In genomic region chr15:101227971-101228370, GRCm38 (mm10) we compare ENCODE assay signal across 8 mouse cellular contexts. TPM values are rescaled to one million over a fixed set of nuclear protein-coding genes. Genes with fewer than 3 reads are reported as not detected.
A peak's percentile ranks its signal among the peaks of the same experiment; 100 is the strongest.
DNase-seq lines count a peak whose midpoint lies in the region; ATAC-seq and TF ChIP-seq lines count a peak whose summit lies in the region.

No protein-coding gene starts in this region.

- 72% methylated on average over 7 of the region's 7 CpGs for WGBS in kidney, adult 2 months
- WGBS in lung, embryonic 14.5 days, result 18% methylated on average over 7 of the region's 7 CpGs

- peak overlapping the region; percentile 44 for H3K4me2 ChIP-seq in lung, embryonic 14.5 days

- no peak for TF ChIP-seq CTCF in kidney, adult 2 months (conservative IDR thresholded peaks at IDR 0.05; ENCODE audit: insufficient read depth, insufficient read length, low read depth, low read length)
- TF ChIP-seq CTCF in lung, embryonic 14.5 days (IDR thresholded peaks at IDR 0.05; ENCODE audit: low read depth), result no peak

- DNase-seq in thymus, postnatal 0 days (ENCODE audit: low spot score), result peak; percentile 37
- DNase-seq in thymus, adult 18-20 months, result no peak
- DNase-seq in gastrocnemius, postnatal 25 days, result peak; percentile 86
- DNase-seq in kidney, adult 2 months, result peak; percentile 89
- DNase-seq in lung, embryonic 14.5 days, result peak; percentile 96
- no peak for DNase-seq in retina, postnatal 1 day
- no peak for DNase-seq in left cerebral cortex, adult 11 months (ENCODE audit: low spot score)
- DNase-seq in layer of hippocampus, adult 9-10 months (ENCODE audit: low spot score), result no peak

- H3K36me3 ChIP-seq in kidney, adult 2 months (ENCODE audit: control insufficient read depth, insufficient read depth, low read length), result no peaks in the 10 kb centered on the region
- peaks cover 51% of the 10 kb centered on the region for H3K36me3 ChIP-seq in lung, embryonic 14.5 days (ENCODE audit: insufficient read depth)

- H3K4me3 ChIP-seq in kidney, adult 2 months (ENCODE audit: insufficient read depth, low read depth, low read length), result no peak overlapping the region
- peak overlapping the region; percentile 11; the same call in 1 of the 2 replicates for H3K4me3 ChIP-seq in lung, embryonic 14.5 days (ENCODE audit: low read depth, low read length)

- no peak for TF ChIP-seq POLR2A in kidney, adult 2 months (IDR thresholded peaks at IDR 0.05; ENCODE audit: low read depth, low read length)

- H3K9ac ChIP-seq in lung, embryonic 14.5 days, result peak overlapping the region; percentile 30; the same call in 1 of the 2 replicates

- H3K27me3 ChIP-seq in kidney, adult 2 months (replicated peaks; ENCODE audit: control insufficient read depth, insufficient read depth, low read length), result no peaks in the 10 kb centered on the region
- 0 out of 2 replicates have a peak, but pooled peaks cover 5% of the 10 kb centered on the region for H3K27me3 ChIP-seq in lung, embryonic 14.5 days (ENCODE audit: insufficient read depth, low read length)

- peak; percentile 74 for ATAC-seq in lung, embryonic 14.5 days (ENCODE audit: insufficient read depth)

- no peaks in the 10 kb centered on the region for H3K4me1 ChIP-seq in kidney, adult 2 months (ENCODE audit: control insufficient read depth, insufficient read depth, low read length)
- H3K4me1 ChIP-seq in lung, embryonic 14.5 days (ENCODE audit: insufficient read depth), result peaks cover 24% of the 10 kb centered on the region

- no peaks in the 10 kb centered on the region for H3K9me3 ChIP-seq in lung, embryonic 14.5 days (ENCODE audit: low read depth, low read length)

- H3K27ac ChIP-seq in kidney, adult 2 months (ENCODE audit: insufficient read depth, low read depth, low read length), result peak overlapping the region; percentile 62; the same call in 1 of the 2 replicates
- peak overlapping the region; percentile 97 for H3K27ac ChIP-seq in lung, embryonic 14.5 days (ENCODE audit: low read depth)

RNA-seq across cellular contexts. Expression of gene Grasp, which starts 4.0 kb away (rescaled TPM):
- 1.2 TPM in 2 replicates for polyA plus RNA-seq in thymus, postnatal 0 days (2015; fragmentation: Nextera tagmentation; extraction: Ambion mirVana)
- 1 to 10 TPM; 4.3 to 5.7 TPM for total RNA-seq in gastrocnemius, postnatal 25 days (2021)
- 6.2 and 7.0 TPM in 2 replicates for polyA plus RNA-seq in kidney, adult 2 months (2012; rRNA removed)
- polyA plus RNA-seq in lung, embryonic 14.5 days (2014; fragmentation: Nextera tagmentation; extraction: Ambion mirVana), result 7.8 and 10.4 TPM in 2 replicates

RNA-seq across cellular contexts. Expression of gene Nr4a1, which starts 26.1 kb away (rescaled TPM):
- 24.4 and 27.4 TPM in 2 replicates for polyA plus RNA-seq in thymus, postnatal 0 days (2015; fragmentation: Nextera tagmentation; extraction: Ambion mirVana)
- 10 to 100 TPM; 52.2 to 90.7 TPM for total RNA-seq in gastrocnemius, postnatal 25 days (2021)
- 4.9 and 5.7 TPM in 2 replicates for polyA plus RNA-seq in kidney, adult 2 months (2012; rRNA removed)
- 8.8 TPM in 2 replicates for polyA plus RNA-seq in lung, embryonic 14.5 days (2014; fragmentation: Nextera tagmentation; extraction: Ambion mirVana)

RNA-seq across cellular contexts. Expression of gene Acvr1b, which starts 54.1 kb away (rescaled TPM):
- polyA plus RNA-seq in thymus, postnatal 0 days (2015; fragmentation: Nextera tagmentation; extraction: Ambion mirVana), result 3.9 and 4.6 TPM in 2 replicates
- total RNA-seq in gastrocnemius, postnatal 25 days (2021), result 10 to 100 TPM; 23.0 to 34.4 TPM
- polyA plus RNA-seq in kidney, adult 2 months (2012; rRNA removed), result 37.0 and 37.2 TPM in 2 replicates
- polyA plus RNA-seq in lung, embryonic 14.5 days (2014; fragmentation: Nextera tagmentation; extraction: Ambion mirVana), result 6.3 and 6.4 TPM in 2 replicates

RNA-seq across cellular contexts. Expression of gene Atg101, which starts 56.1 kb away (rescaled TPM):
- 95.1 and 103 TPM in 2 replicates for polyA plus RNA-seq in thymus, postnatal 0 days (2015; fragmentation: Nextera tagmentation; extraction: Ambion mirVana)
- 10 to 100 TPM; 22.3 to 31.3 TPM for total RNA-seq in gastrocnemius, postnatal 25 days (2021)
- polyA plus RNA-seq in kidney, adult 2 months (2012; rRNA removed), result 46.1 and 48.7 TPM in 2 replicates
- 59.1 and 64.7 TPM in 2 replicates for polyA plus RNA-seq in lung, embryonic 14.5 days (2014; fragmentation: Nextera tagmentation; extraction: Ambion mirVana)

Comparison
In these comparisons a context has a peak if more than half of its experiments do, and no peak if none do; other contexts are left out.
1. DNase-seq: peak in thymus, postnatal 0 days (single experiment), gastrocnemius, postnatal 25 days (single experiment), kidney, adult 2 months (single experiment) and lung, embryonic 14.5 days (single experiment); none in thymus, adult 18-20 months (0 of 2), retina, postnatal 1 day (single experiment), left cerebral cortex, adult 11 months (single experiment) and layer of hippocampus, adult 9-10 months (single experiment).